Mouse (Mus musculus): Measurements from ENCODE around the gene Fdps.

DNA sequence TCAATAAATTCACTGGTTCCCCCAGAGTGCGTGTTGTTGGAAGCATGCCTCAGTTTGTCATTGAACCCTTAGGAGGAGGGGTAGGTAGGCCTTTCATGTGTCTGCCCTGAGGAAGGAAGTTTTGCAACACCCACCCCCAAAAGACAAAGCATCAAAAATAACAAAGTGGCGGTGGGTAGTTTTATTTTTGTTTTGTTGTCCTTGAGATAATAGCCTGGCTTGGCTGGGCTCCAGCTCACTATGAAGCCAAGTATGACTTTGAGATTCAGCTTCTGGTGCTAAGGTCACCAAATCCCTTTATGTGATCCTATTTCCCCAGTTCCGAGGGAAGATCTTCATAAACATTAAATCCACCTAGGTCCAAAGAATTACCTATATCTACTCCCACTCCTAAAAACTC lies 22.5 kb upstream of the Fdps start:
- TF ChIP-seq FLI1 (IDR thresholded peaks at IDR 0.05; ENCODE audit: low read length) (no peak), GATA1 (IDR thresholded peaks at IDR 0.05; ENCODE audit: borderline replicate concordance, low read length) (no peak)
